11 mouse cellular contexts compared by ENCODE assay signal in genomic region chr8:61217426-61217825, GRCm38 (mm10). TPM values are rescaled to one million over a fixed set of nuclear protein-coding genes. Genes with fewer than 3 reads are reported as not detected.
DNase-seq lines count a peak whose midpoint lies in the region; ATAC-seq and TF ChIP-seq lines count a peak whose summit lies in the region.
"Had no signal": no experiment of that assay in that cellular context is flagged by ENCODE, and none has a peak within 500 bp of the region (broad histone marks: within the 10 kb centered on the region; RNA-seq: fewer than 3 reads in every experiment).

No protein-coding gene starts in this region.

- H3K4me2 ChIP-seq in heart, embryonic 15.5 days = no peak overlapping the region; the same call in 1 of the 2 replicates
- no peak overlapping the region for H3K4me2 ChIP-seq in hindbrain, embryonic 13.5 days
- H3K4me2 ChIP-seq: limb, embryonic 13.5 days had no signal

- H3K27me3 ChIP-seq in heart, embryonic 15.5 days = 0 out of 2 replicates have a peak, but pooled peaks cover 12% of the 10 kb centered on the region
- no peaks in the 10 kb centered on the region for H3K27me3 ChIP-seq in heart, adult 2 months (ENCODE audit: control insufficient read depth, insufficient read depth, low read length)
- no peaks in the 10 kb centered on the region for H3K27me3 ChIP-seq in embryonic facial prominence, embryonic 10.5 days (replicated peaks; ENCODE audit: low read depth, poor library complexity, severe bottlenecking)
- H3K27me3 ChIP-seq in hindbrain, embryonic 13.5 days = no peaks in the 10 kb centered on the region

- H3K27ac ChIP-seq in heart, embryonic 15.5 days = 0 out of 2 replicates have a peak overlapping the region, but pooled peaks have one; percentile 13
- no peak overlapping the region for H3K27ac ChIP-seq in heart, adult 2 months
- H3K27ac ChIP-seq in embryonic facial prominence, embryonic 10.5 days (replicated peaks) = peak overlapping the region; percentile 24; the same call in 1 of the 2 replicates
- no peak overlapping the region for H3K27ac ChIP-seq in hindbrain, embryonic 13.5 days
- H3K27ac ChIP-seq: limb, embryonic 13.5 days had no signal

- TF ChIP-seq POLR2A in heart, adult 2 months (IDR thresholded peaks at IDR 0.05; ENCODE audit: insufficient read depth, low read depth, low read length) = no peak

- H3K79me2 ChIP-seq in heart, adult 2 months (replicated peaks; ENCODE audit: control insufficient read depth, insufficient read depth, low read length) = no peaks in the 10 kb centered on the region

- no peaks in the 10 kb centered on the region for H3K36me3 ChIP-seq in heart, embryonic 15.5 days
- H3K36me3 ChIP-seq in heart, adult 2 months (ENCODE audit: control insufficient read depth, insufficient read depth, low read length) = no peaks in the 10 kb centered on the region
- no peaks in the 10 kb centered on the region for H3K36me3 ChIP-seq in embryonic facial prominence, embryonic 10.5 days (replicated peaks)
- no peaks in the 10 kb centered on the region for H3K36me3 ChIP-seq in hindbrain, embryonic 13.5 days
- H3K36me3 ChIP-seq: limb, embryonic 13.5 days had no signal

- no peak for TF ChIP-seq CTCF in heart, adult 2 months (IDR thresholded peaks at IDR 0.05)

- no peak overlapping the region for H3K9ac ChIP-seq in heart, embryonic 15.5 days
- H3K9ac ChIP-seq in heart, adult 2 months (ENCODE audit: low read depth, low read length) = no peak overlapping the region
- H3K9ac ChIP-seq in hindbrain, embryonic 13.5 days = no peak overlapping the region
- H3K9ac ChIP-seq: limb, embryonic 13.5 days had no signal

- ATAC-seq in heart, embryonic 15.5 days (replicated peaks; ENCODE audit: insufficient number of reproducible peaks, insufficient read depth, low FRiP score, low read depth) = no peak
- no peak for ATAC-seq in hindbrain, embryonic 13.5 days (ENCODE audit: low FRiP score)

- no peaks in the 10 kb centered on the region for H3K9me3 ChIP-seq in heart, embryonic 15.5 days (replicated peaks)
- no peaks in the 10 kb centered on the region for H3K9me3 ChIP-seq in embryonic facial prominence, embryonic 10.5 days
- no peaks in the 10 kb centered on the region for H3K9me3 ChIP-seq in hindbrain, embryonic 13.5 days
- H3K9me3 ChIP-seq: limb, embryonic 13.5 days had no signal

- 0 out of 2 replicates have a peak, but pooled peaks cover 4% of the 10 kb centered on the region for H3K4me1 ChIP-seq in heart, embryonic 15.5 days (replicated peaks)
- H3K4me1 ChIP-seq in heart, adult 2 months (ENCODE audit: control insufficient read depth, insufficient read depth, low read length) = peaks cover 2% of the 10 kb centered on the region; the same call in 1 of the 2 replicates
- peaks cover 16% of the 10 kb centered on the region for H3K4me1 ChIP-seq in embryonic facial prominence, embryonic 10.5 days
- 0 out of 2 replicates have a peak, but pooled peaks cover 4% of the 10 kb centered on the region for H3K4me1 ChIP-seq in hindbrain, embryonic 13.5 days (replicated peaks)

- no peak overlapping the region for H3K4me3 ChIP-seq in heart, embryonic 15.5 days
- H3K4me3 ChIP-seq in heart, adult 2 months = no peak overlapping the region
- no peak overlapping the region for H3K4me3 ChIP-seq in embryonic facial prominence, embryonic 10.5 days
- no peak overlapping the region for H3K4me3 ChIP-seq in hindbrain, embryonic 13.5 days
- H3K4me3 ChIP-seq: limb, embryonic 13.5 days had no signal

- WGBS in heart, embryonic 15.5 days = 54% methylated on average over 8 of the region's 8 CpGs
- WGBS in heart, adult 2 months = 51% methylated on average over 8 of the region's 8 CpGs
- 81% methylated on average over 8 of the region's 8 CpGs for WGBS in embryonic facial prominence, embryonic 10.5 days
- 91% methylated on average over 8 of the region's 8 CpGs for WGBS in hindbrain, embryonic 13.5 days

- intact Hi-C loops in heart, adult 2 months (cut with DNase I) = no loop called here

- no peak for DNase-seq in heart, adult 2 months
- DNase-seq in embryonic facial prominence, embryonic 10.5 days (ENCODE audit: low spot score) = no peak
- DNase-seq in frontal cortex, postnatal 36 days (ENCODE audit: low spot score in 2 of 2) = peak; percentile 65 to 81
- DNase-seq in lung, postnatal 10 days = peak; percentile 64
- no peak for DNase-seq in gastrocnemius, postnatal 4 days (ENCODE audit: low spot score in 2 of 2)
- no peak for DNase-seq in yolk sac, embryonic 10.5 days (ENCODE audit: low spot score)
- DNase-seq: heart, postnatal 36 days; kidney, adult 11 months had no signal

- TF ChIP-seq EP300 in heart, adult 2 months (IDR thresholded peaks at IDR 0.05; ENCODE audit: insufficient read depth, low read depth, low read length) = no peak

RNA-seq across cellular contexts. Expression of gene Sh3rf1, which starts 6.2 kb away (rescaled TPM):
- polyA plus RNA-seq in heart, embryonic 15.5 days (2015; fragmentation: Nextera tagmentation; extraction: Ambion mirVana) = 4.8 and 6.5 TPM in 2 replicates
- 1 to 10 TPM; 4.8 to 4.9 TPM for total RNA-seq in heart, adult 2 months (2021)
- 3.1 and 4.2 TPM in 2 replicates for polyA plus RNA-seq in heart, adult 2 months (2012; rRNA removed)
- polyA plus RNA-seq in embryonic facial prominence, embryonic 10.5 days (2016; fragmentation: Nextera tagmentation; extraction: Ambion mirVana) = 17.0 and 17.4 TPM in 2 replicates
- polyA plus RNA-seq in hindbrain, embryonic 13.5 days (2015; fragmentation: Nextera tagmentation; extraction: Ambion mirVana) = 30.0 and 30.5 TPM in 2 replicates
- 10 to 100 TPM; 10.6 to 12.3 TPM for total RNA-seq in gastrocnemius, postnatal 4 days (2021)

Comparison
In these comparisons a context has a peak if more than half of its experiments do, and no peak if none do; other contexts are left out.
1. H3K27ac ChIP-seq: peak in heart, embryonic 15.5 days (single experiment) and embryonic facial prominence, embryonic 10.5 days (single experiment); none in heart, adult 2 months (single experiment) and hindbrain, embryonic 13.5 days (single experiment).
2. DNase-seq: peak in frontal cortex, postnatal 36 days (2 of 2) and lung, postnatal 10 days (single experiment); none in heart, adult 2 months (0 of 2), embryonic facial prominence, embryonic 10.5 days (single experiment), gastrocnemius, postnatal 4 days (0 of 2) and yolk sac, embryonic 10.5 days (single experiment).